Mouse (Mus musculus): ENCODE measurements at regions not wholly inside any gene's neighbourhood (a gene's known extent, or its start where the extent isn't known, plus 50 kb on each side); places are given as distances from the start of the nearest gene placed in this dataset.

GRCm38 (mm10) chr6:16468693-16469375 lies 429.4 kb downstream of the Tfec start:
- TF ChIP-seq POLR2A (IDR thresholded peaks at IDR 0.05; ENCODE audit: extremely low read depth, insufficient read depth, low read length), result no peak
- no peak for TF ChIP-seq CTCF (IDR thresholded peaks at IDR 0.05; ENCODE audit: extremely low read depth, insufficient read depth, low read length)
